20 mouse cellular contexts compared by ENCODE assay signal in genomic region chr9:22385890-22386289, GRCm38 (mm10). TPM values are rescaled to one million over a fixed set of nuclear protein-coding genes. Genes with fewer than 3 reads are reported as not detected.
DNase-seq lines count a peak whose midpoint lies in the region; ATAC-seq and TF ChIP-seq lines count a peak whose summit lies in the region.
"Had no signal": no experiment of that assay in that cellular context is flagged by ENCODE, and none has a peak within 500 bp of the region (broad histone marks: within the 10 kb centered on the region; RNA-seq: fewer than 3 reads in every experiment).

No protein-coding gene starts in this region.

- WGBS in heart, embryonic 13.5 days = 68% methylated on average over 2 of the region's 2 CpGs
- WGBS in heart, adult 2 months = 59% methylated on average over 2 of the region's 2 CpGs
- WGBS in lung, postnatal 0 days = 46% methylated on average over 2 of the region's 2 CpGs
- 45% methylated on average over 2 of the region's 2 CpGs for WGBS in lung, adult 2 months
- WGBS in thymus, adult 2 months = 85% methylated on average over 2 of the region's 2 CpGs

- H3K4me3 ChIP-seq in heart, embryonic 13.5 days = no peak overlapping the region
- H3K4me3 ChIP-seq in heart, adult 2 months = no peak overlapping the region
- no peak overlapping the region for H3K4me3 ChIP-seq in lung, postnatal 0 days (ENCODE audit: low read depth, low read length)
- H3K4me3 ChIP-seq in lung, adult 2 months (replicated peaks; ENCODE audit: extremely low read depth, low read depth, low read length) = no peak overlapping the region
- H3K4me3 ChIP-seq in embryonic fibroblast, embryonic 13.5 days (ENCODE audit: insufficient read depth, low read length) = no peak overlapping the region
- H3K4me3 ChIP-seq in myocyte = peak overlapping the region; percentile 77
- H3K4me3 ChIP-seq in thymus, adult 2 months (ENCODE audit: control insufficient read depth, insufficient read depth, low read length) = no peak overlapping the region
- H3K4me3 ChIP-seq: midbrain, embryonic 13.5 days had no signal

- H3K9me3 ChIP-seq in heart, embryonic 13.5 days = no peaks in the 10 kb centered on the region
- H3K9me3 ChIP-seq in lung, postnatal 0 days (ENCODE audit: low read length) = no peaks in the 10 kb centered on the region
- H3K9me3 ChIP-seq: embryonic facial prominence, embryonic 10.5 days; forebrain, embryonic 10.5 days; G1E; midbrain, embryonic 13.5 days had no signal

- H3K27ac ChIP-seq in heart, embryonic 13.5 days (replicated peaks) = no peak overlapping the region
- H3K27ac ChIP-seq in heart, adult 2 months = no peak overlapping the region
- H3K27ac ChIP-seq in lung, postnatal 0 days (ENCODE audit: low read length) = no peak overlapping the region
- H3K27ac ChIP-seq in embryonic fibroblast, embryonic 13.5 days (ENCODE audit: insufficient read depth, low read length) = peak overlapping the region; percentile 98
- H3K27ac ChIP-seq in thymus, adult 2 months (ENCODE audit: control insufficient read depth, insufficient read depth, low read length) = no peak overlapping the region
- H3K27ac ChIP-seq: embryonic facial prominence, embryonic 10.5 days; forebrain, embryonic 10.5 days; hindbrain, embryonic 14.5 days; midbrain, embryonic 13.5 days had no signal

- no peak overlapping the region for H3ac ChIP-seq in myocyte (ENCODE audit: control insufficient read depth, insufficient read length)

- no peaks in the 10 kb centered on the region for H3K27me3 ChIP-seq in heart, embryonic 13.5 days (replicated peaks)
- H3K27me3 ChIP-seq in heart, adult 2 months (ENCODE audit: control insufficient read depth, insufficient read depth, low read length) = no peaks in the 10 kb centered on the region
- no peaks in the 10 kb centered on the region for H3K27me3 ChIP-seq in lung, postnatal 0 days (replicated peaks; ENCODE audit: insufficient read depth, low read length)
- H3K27me3 ChIP-seq in myocyte (ENCODE audit: control insufficient read depth, insufficient read depth, insufficient read length) = no peaks in the 10 kb centered on the region
- no peaks in the 10 kb centered on the region for H3K27me3 ChIP-seq in thymus, adult 2 months (ENCODE audit: control insufficient read depth, insufficient read depth, low read length)
- H3K27me3 ChIP-seq: midbrain, embryonic 13.5 days had no signal

- no peaks in the 10 kb centered on the region for H3K79me2 ChIP-seq in heart, adult 2 months (replicated peaks; ENCODE audit: control insufficient read depth, insufficient read depth, low read length)
- peaks cover 78% of the 10 kb centered on the region for H3K79me2 ChIP-seq in myocyte (ENCODE audit: control insufficient read depth, insufficient read depth)

- TF ChIP-seq EP300 in heart, adult 2 months (IDR thresholded peaks at IDR 0.05; ENCODE audit: insufficient read depth, low read depth, low read length) = no peak
- 0 out of 2 replicates have a peak, but pooled peaks have one; percentile 39 for TF ChIP-seq EP300 in lung, postnatal 0 days (IDR thresholded peaks at IDR 0.05)

- H3K4me2 ChIP-seq in heart, embryonic 13.5 days = peak overlapping the region; percentile 58
- H3K4me2 ChIP-seq in lung, postnatal 0 days (replicated peaks; ENCODE audit: low read depth, low read length) = no peak overlapping the region
- H3K4me2 ChIP-seq in myocyte (ENCODE audit: low read depth) = peak overlapping the region; percentile 87
- H3K4me2 ChIP-seq: hindbrain, embryonic 14.5 days; midbrain, embryonic 13.5 days had no signal

- no peak for DNase-seq in heart, adult 2 months
- peak; percentile 50 for DNase-seq in lung, postnatal 0 days (ENCODE audit: low spot score)
- DNase-seq in lung, adult 2 months = no peak
- DNase-seq in thymus, adult 2 months = no peak
- no peak for DNase-seq in kidney, postnatal 14 days
- DNase-seq: B cell, adult 2 months; cerebellum, postnatal 10 days; gastrocnemius, postnatal 10 days; kidney, adult 18-20 months; kidney, postnatal 4 days; lung, postnatal 4 days had no signal

- ATAC-seq in heart, embryonic 13.5 days (ENCODE audit: extremely low read depth, insufficient number of reproducible peaks, low FRiP score, low TSS enrichment) = no peak
- no peak for ATAC-seq in lung, postnatal 0 days
- ATAC-seq: activated CD4-positive, CD25-positive, alpha-beta regulatory T cell, adult 4 months; midbrain, embryonic 13.5 days had no signal

- peaks cover 27% of the 10 kb centered on the region for H3K4me1 ChIP-seq in heart, embryonic 13.5 days
- H3K4me1 ChIP-seq in heart, adult 2 months (ENCODE audit: control insufficient read depth, insufficient read depth, low read length) = no peaks in the 10 kb centered on the region
- H3K4me1 ChIP-seq in lung, postnatal 0 days (ENCODE audit: insufficient read depth, low read depth, low read length) = peaks cover 6% of the 10 kb centered on the region; the same call in 1 of the 2 replicates
- H3K4me1 ChIP-seq in lung, adult 2 months (ENCODE audit: control insufficient read depth, insufficient read depth, low read length) = no peaks in the 10 kb centered on the region
- H3K4me1 ChIP-seq in embryonic fibroblast, embryonic 13.5 days (ENCODE audit: control insufficient read depth, insufficient read depth, low read length) = peaks cover 14% of the 10 kb centered on the region
- H3K4me1 ChIP-seq in thymus, adult 2 months (replicated peaks; ENCODE audit: control insufficient read depth, insufficient read depth, low read length) = peaks cover 5% of the 10 kb centered on the region

- H3K36me3 ChIP-seq in heart, embryonic 13.5 days = peaks cover 28% of the 10 kb centered on the region
- H3K36me3 ChIP-seq in heart, adult 2 months (ENCODE audit: control insufficient read depth, insufficient read depth, low read length) = no peaks in the 10 kb centered on the region; the same call in 1 of the 2 replicates
- no peaks in the 10 kb centered on the region for H3K36me3 ChIP-seq in lung, postnatal 0 days (ENCODE audit: insufficient read depth, low read length)
- peaks cover 2% of the 10 kb centered on the region for H3K36me3 ChIP-seq in myocyte (ENCODE audit: control insufficient read depth, insufficient read depth)
- H3K36me3 ChIP-seq in thymus, adult 2 months (ENCODE audit: control insufficient read depth, insufficient read depth, low read length) = 0 out of 2 replicates have a peak, but pooled peaks cover 6% of the 10 kb centered on the region

- H3K9ac ChIP-seq in heart, embryonic 13.5 days = no peak overlapping the region
- H3K9ac ChIP-seq in heart, adult 2 months (ENCODE audit: low read depth, low read length) = no peak overlapping the region
- H3K9ac ChIP-seq in lung, postnatal 0 days (replicated peaks; ENCODE audit: low read depth) = no peak overlapping the region
- H3K9ac ChIP-seq: hindbrain, embryonic 14.5 days; midbrain, embryonic 13.5 days had no signal

- intact Hi-C loops in heart, adult 2 months (cut with DNase I) = no loop called here

- no peak for TF ChIP-seq POLR2A in heart, adult 2 months (IDR thresholded peaks at IDR 0.05; ENCODE audit: insufficient read depth, low read depth, low read length)
- no peak for TF ChIP-seq POLR2A in lung, adult 2 months (IDR thresholded peaks at IDR 0.05; ENCODE audit: borderline replicate concordance, extremely low read depth, low read depth, low read length)
- TF ChIP-seq POLR2A in embryonic fibroblast, embryonic 13.5 days (IDR thresholded peaks at IDR 0.05; ENCODE audit: low read depth, low read length) = no peak
- TF ChIP-seq POLR2A in myocyte (IDR thresholded peaks at IDR 0.05; ENCODE audit: insufficient read length, low read depth) = no peak
- TF ChIP-seq POLR2A in thymus, adult 2 months (IDR thresholded peaks at IDR 0.05; ENCODE audit: control insufficient read depth, extremely low read depth, insufficient read depth, low read length, poor library complexity) = no peak

- no peak for TF ChIP-seq CTCF in heart, adult 2 months (IDR thresholded peaks at IDR 0.05)
- no peak for TF ChIP-seq CTCF in lung, postnatal 0 days (IDR thresholded peaks at IDR 0.05)
- no peak for TF ChIP-seq CTCF in lung, adult 2 months (IDR thresholded peaks at IDR 0.05; ENCODE audit: insufficient read depth, low read length)
- no peak for TF ChIP-seq CTCF in embryonic fibroblast, embryonic 13.5 days (IDR thresholded peaks at IDR 0.05; ENCODE audit: borderline replicate concordance, insufficient read depth, low read length)
- TF ChIP-seq CTCF in thymus, adult 2 months (IDR thresholded peaks at IDR 0.05; ENCODE audit: borderline replicate concordance, control insufficient read depth, extremely low read depth, insufficient read depth, low read length, poor library complexity) = no peak

TF ChIP-seq in myocyte, 11 proteins besides CTCF, POLR2A, EP300 and RAD21:
- TF ChIP-seq REST (IDR thresholded peaks at IDR 0.05; ENCODE audit: insufficient read depth, insufficient read length) (no peak), POLR2AphosphoS2 (IDR thresholded peaks at IDR 0.05; ENCODE audit: insufficient read length, low read depth) (no peak), MAX (IDR thresholded peaks at IDR 0.05; ENCODE audit: low read depth) (no peak), CEBPB (IDR thresholded peaks at IDR 0.05; ENCODE audit: insufficient read depth, poor library complexity, severe bottlenecking) (peak; percentile 54; the same call in 1 of the 2 replicates)
TF ChIP-seq in myocyte: peak in this region for 1.

RNA-seq across cellular contexts. Expression of gene Anln, which starts 3.1 kb away (rescaled TPM):
- polyA plus RNA-seq in heart, embryonic 13.5 days (2015; fragmentation: Nextera tagmentation; extraction: Ambion mirVana) = 42.7 and 47.9 TPM in 2 replicates
- total RNA-seq in heart, adult 2 months (2021) = 1 to 10 TPM; 1.4 to 1.5 TPM
- 0.43 and 0.82 TPM in 2 replicates for polyA plus RNA-seq in heart, adult 2 months (2012; rRNA removed)
- 2.8 and 4.2 TPM in 2 replicates for polyA plus RNA-seq in lung, postnatal 0 days (2015; fragmentation: Nextera tagmentation; extraction: Ambion mirVana)
- 1.4 and 1.8 TPM in 2 replicates for polyA plus RNA-seq in lung, adult 2 months (2012; rRNA removed)
- polyA plus RNA-seq in embryonic fibroblast, embryonic 13.5 days (2011; ENCODE audit: insufficient read length, low read depth, missing spikeins) = 89.1 and 107 TPM in 2 replicates
- 25.7 TPM for polyA plus RNA-seq in myocyte (2012; fragmentation: generic; extraction: Trizol)
- 11.1 and 11.2 TPM in 2 replicates for polyA plus RNA-seq in thymus, adult 2 months (2012; rRNA removed)

RNA-seq across cellular contexts. Expression of gene 9530077C05Rik, which starts 25.4 kb away (rescaled TPM):
- polyA plus RNA-seq in heart, embryonic 13.5 days (2015; fragmentation: Nextera tagmentation; extraction: Ambion mirVana) = 1.7 and 2.4 TPM in 2 replicates
- total RNA-seq in heart, adult 2 months (2021) = under 1 TPM; 0.29 to 0.50 TPM
- polyA plus RNA-seq in heart, adult 2 months (2012; rRNA removed) = 0.27 and 0.53 TPM in 2 replicates
- polyA plus RNA-seq in lung, postnatal 0 days (2015; fragmentation: Nextera tagmentation; extraction: Ambion mirVana) = 4.5 and 4.9 TPM in 2 replicates
- polyA plus RNA-seq in lung, adult 2 months (2012; rRNA removed) = 0.75 and 1.2 TPM in 2 replicates
- polyA plus RNA-seq in embryonic fibroblast, embryonic 13.5 days (2011; ENCODE audit: insufficient read length, low read depth, missing spikeins) = 0.84 and 1.1 TPM in 2 replicates
- 0.46 TPM for polyA plus RNA-seq in myocyte (2012; fragmentation: generic; extraction: Trizol)
- 1.9 and 2.1 TPM in 2 replicates for polyA plus RNA-seq in thymus, adult 2 months (2012; rRNA removed)
